Mouse (Mus musculus) hindbrain, embryonic 12.5 days (tissue): Measurements from ENCODE around the gene Ugt1a2. TPM values are rescaled to one million over a fixed set of nuclear protein-coding genes. Genes with fewer than 3 reads are reported as not detected.
"Not testable (repeated sequence)": the region's sequence is repeated elsewhere in the genome, so short reads cannot be mapped to it uniquely, and the experiment has no call there.

Experiments
- ATAC-seq: fragments of 200-750 bp; cut with Nextera tagmentation; 2 replicates; pipeline ENCODE4 v1.8.0; 2017; ENCODE audit warnings: moderate TSS enrichment; ENCODE audit not compliant: low FRiP score
- H3K27ac ChIP-seq: fragments of 300-500 bp; sonication (generic); 2 replicates; pipeline ENCODE4 v1.5.1; 2016; ENCODE audit warnings: mild to moderate bottlenecking
- H3K27me3 ChIP-seq: fragments of 300-500 bp; sonication (generic); 2 replicates; pipeline ENCODE4 v1.6.1; 2016; ENCODE audit warnings: mild to moderate bottlenecking
- H3K36me3 ChIP-seq: fragments of 300-500 bp; sonication (generic); 2 replicates; pipeline ENCODE4 v1.6.1; 2016; ENCODE audit warnings: mild to moderate bottlenecking
- H3K4me1 ChIP-seq: fragments of 300-500 bp; sonication (generic); 2 replicates; pipeline ENCODE4 v1.6.1; 2016
- H3K4me2 ChIP-seq: fragments of 300-500 bp; sonication (generic); replicated peaks from 2 replicates; pipeline ENCODE4 v1.6.1; 2016; ENCODE audit warnings: mild to moderate bottlenecking
- H3K4me3 ChIP-seq: fragments of 300-500 bp; sonication (generic); 2 replicates; pipeline ENCODE4 v1.5.1; 2016; ENCODE audit warnings: mild to moderate bottlenecking
- H3K9ac ChIP-seq: fragments of 300-500 bp; sonication (generic); 2 replicates; pipeline ENCODE4 v1.6.1; 2016; ENCODE audit warnings: mild to moderate bottlenecking, moderate library complexity
- H3K9me3 ChIP-seq: fragments of 300-500 bp; sonication (generic); replicated peaks from 2 replicates; pipeline ENCODE4 v1.6.1; 2016; ENCODE audit warnings: mild to moderate bottlenecking
- WGBS: fragments of 180-500 bp; shearing (Covaris S2); methylation state at CpG from one replicate; pipeline ENCODE4 v1.1.7; 2016; 5-methylcytosine and 5-hydroxymethylcytosine counted together
- polyA plus RNA-seq: library from polyadenylated mRNA; unstranded; fragments of >200 nt; fragmentation: Nextera tagmentation; extraction: Ambion mirVana; gene quantifications from 2 replicates; pipeline ENCODE4 v1.2.1, GENCODE M21; 2016

The Ugt1a2 gene
- polyA plus RNA-seq = 0.10 and 0.12 TPM in 2 replicates

DNA sequence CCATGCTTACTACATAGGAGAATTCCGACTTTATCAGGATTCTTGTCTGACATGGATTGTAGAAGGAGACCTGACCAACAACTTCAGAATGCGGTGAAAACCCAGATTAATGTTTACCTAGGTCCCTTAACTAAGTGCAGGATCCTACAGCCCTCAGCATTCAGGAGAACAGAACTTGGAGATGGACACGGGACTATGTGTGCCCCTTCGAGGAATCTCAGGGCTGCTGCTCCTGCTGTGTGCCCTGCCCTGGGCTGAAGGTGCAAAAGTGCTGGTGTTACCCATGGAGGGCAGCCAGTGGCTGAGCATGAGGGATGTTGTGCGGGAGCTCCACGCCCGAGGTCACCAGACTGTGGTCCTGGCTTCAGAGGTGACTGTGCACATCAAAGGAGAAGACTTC, at the start of gene Ugt1a2:
TSS of gene Ugt1a2 (plus strand) at position 146 of the 400 bp plus-strand sequence.
- H3K9me3 ChIP-seq = no peaks in the 10 kb centered on the region; the same call in 1 of the 2 replicates
- no peak for ATAC-seq
- no peaks in the 10 kb centered on the region for H3K36me3 ChIP-seq
- WGBS = 91% methylated on average over 7 of the region's 7 CpGs
- no peak within 1 kb of the TSS for H3K4me2 ChIP-seq
- no peak within 1 kb of the TSS for H3K9ac ChIP-seq
- H3K27ac ChIP-seq = no peak within 1 kb of the TSS
- H3K4me3 ChIP-seq = no peak within 1 kb of the TSS
- H3K27me3 ChIP-seq = no peaks in the 10 kb centered on the region
- H3K4me1 ChIP-seq = peaks cover 6% of the 10 kb centered on the region

DNA sequence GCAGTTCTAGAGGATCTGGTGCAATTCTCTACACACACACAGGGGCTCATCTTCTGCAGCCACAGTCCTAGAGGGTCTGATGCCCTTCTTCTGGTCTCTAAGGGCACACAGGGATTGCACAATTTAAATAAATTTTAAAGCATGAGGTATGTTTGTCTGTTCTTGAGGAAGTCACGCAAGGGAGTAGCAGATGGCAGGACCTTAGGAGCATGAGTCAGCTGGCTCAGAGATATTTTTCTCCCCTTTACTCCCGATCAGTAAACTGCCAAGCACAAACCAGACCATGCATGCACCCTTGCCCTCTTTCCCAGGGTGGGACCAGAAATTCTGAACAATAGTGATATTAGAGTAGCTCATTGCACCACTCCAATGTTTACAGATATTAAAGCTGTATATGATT, 42.0 kb upstream of the Ugt1a2 start:
- Histone ChIP-seq H3K4me3 (no peak overlapping the region), H3K9me3 (no peaks in the 10 kb centered on the region), H3K27ac (no peak overlapping the region), H3K27me3 (no peaks in the 10 kb centered on the region), H3K4me2 (no peak overlapping the region), H3K9ac (no peak overlapping the region), H3K4me1 (no peaks in the 10 kb centered on the region), H3K36me3 (no peaks in the 10 kb centered on the region)
- 92% methylated on average over 2 of the region's 2 CpGs for WGBS
- ATAC-seq = no peak

DNA sequence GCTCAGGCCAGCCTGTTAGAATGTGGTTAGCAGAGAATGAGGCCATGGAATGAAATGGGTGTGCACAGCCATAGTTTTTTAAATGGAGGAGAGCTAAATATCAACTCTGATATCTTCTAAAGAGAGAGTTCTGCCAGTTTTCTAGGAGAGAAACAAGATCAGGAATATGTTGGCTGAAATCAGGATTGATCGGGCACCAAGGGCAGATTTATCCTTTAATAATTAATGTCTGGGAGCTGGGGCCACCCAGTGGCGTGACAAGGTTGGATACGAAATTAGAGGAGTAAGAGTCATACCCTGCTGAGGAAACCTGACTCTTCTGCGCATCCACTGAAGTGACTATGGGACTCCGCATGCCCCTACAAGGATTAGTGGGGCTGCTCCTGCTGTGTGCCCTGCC, 34.7 kb upstream of the Ugt1a2 start, which contains the start of gene Ugt1a5:
TSS of gene Ugt1a5 (plus strand) at position 302 of the 400 bp plus-strand sequence.
- 81% methylated on average over 5 of the region's 5 CpGs for WGBS
- H3K27me3 ChIP-seq = no peaks in the 10 kb centered on the region
- H3K4me1 ChIP-seq = no peaks in the 10 kb centered on the region
- H3K36me3 ChIP-seq = no peaks in the 10 kb centered on the region
- no peak within 1 kb of the TSS for H3K27ac ChIP-seq
- no peak within 1 kb of the TSS for H3K4me2 ChIP-seq
- H3K4me3 ChIP-seq = no peak within 1 kb of the TSS
- no peaks in the 10 kb centered on the region for H3K9me3 ChIP-seq
- no peak within 1 kb of the TSS for H3K9ac ChIP-seq
- ATAC-seq = no peak

DNA sequence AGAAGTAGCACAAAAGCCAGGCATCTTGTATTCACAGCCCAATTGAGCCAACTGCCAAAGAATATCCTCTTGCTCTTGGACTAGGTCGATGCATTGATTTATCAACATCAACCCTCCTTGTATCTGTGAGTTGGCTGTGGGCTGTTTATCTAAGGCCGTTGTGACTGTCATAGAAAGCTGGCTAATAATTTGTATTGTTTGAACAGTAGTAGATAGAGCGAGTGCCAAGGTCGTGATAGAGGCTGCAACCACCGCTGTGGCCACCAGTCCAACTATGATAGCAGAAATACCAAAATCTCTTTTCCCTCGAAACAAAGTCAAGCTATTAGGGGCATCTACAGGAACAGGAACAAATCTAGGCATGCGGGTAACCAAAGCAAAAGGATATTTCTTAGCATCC, 28.2 kb upstream of the Ugt1a2 start:
- not testable (repeated sequence) for ATAC-seq, H3K9me3 ChIP-seq, H3K9ac ChIP-seq, H3K4me1 ChIP-seq, H3K27me3 ChIP-seq, H3K27ac ChIP-seq, H3K4me2 ChIP-seq, H3K4me3 ChIP-seq, H3K36me3 ChIP-seq
- 83% methylated on average over 6 of the region's 7 CpGs for WGBS

DNA sequence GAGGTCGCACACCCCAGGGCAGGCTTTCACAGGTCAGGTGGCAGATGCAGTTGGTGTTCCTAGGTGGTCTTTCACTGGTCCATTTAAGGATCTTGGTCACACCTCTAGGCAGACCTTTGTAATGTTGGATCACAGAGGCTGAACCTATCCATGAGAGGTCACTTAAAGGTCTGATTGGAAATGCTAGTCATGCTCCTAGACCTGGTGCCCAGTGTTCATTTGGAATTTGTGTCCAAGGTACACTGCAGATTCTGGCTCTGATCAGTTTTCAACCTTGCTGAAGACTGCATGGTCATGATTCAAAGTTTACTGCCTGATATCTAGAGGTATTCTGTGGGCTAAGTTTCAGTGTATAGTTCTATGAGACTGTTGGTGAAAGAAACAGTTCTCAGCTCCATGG, 20.7 kb upstream of the Ugt1a2 start:
- 77% methylated on average over 1 of the region's 1 CpGs for WGBS
- no peak overlapping the region for H3K4me2 ChIP-seq
- H3K27me3 ChIP-seq = no peaks in the 10 kb centered on the region
- no peak for ATAC-seq
- no peaks in the 10 kb centered on the region for H3K36me3 ChIP-seq
- no peak overlapping the region for H3K27ac ChIP-seq
- no peak overlapping the region for H3K4me3 ChIP-seq
- H3K4me1 ChIP-seq = no peaks in the 10 kb centered on the region
- no peak overlapping the region for H3K9ac ChIP-seq
- peaks cover 20% of the 10 kb centered on the region for H3K9me3 ChIP-seq

DNA sequence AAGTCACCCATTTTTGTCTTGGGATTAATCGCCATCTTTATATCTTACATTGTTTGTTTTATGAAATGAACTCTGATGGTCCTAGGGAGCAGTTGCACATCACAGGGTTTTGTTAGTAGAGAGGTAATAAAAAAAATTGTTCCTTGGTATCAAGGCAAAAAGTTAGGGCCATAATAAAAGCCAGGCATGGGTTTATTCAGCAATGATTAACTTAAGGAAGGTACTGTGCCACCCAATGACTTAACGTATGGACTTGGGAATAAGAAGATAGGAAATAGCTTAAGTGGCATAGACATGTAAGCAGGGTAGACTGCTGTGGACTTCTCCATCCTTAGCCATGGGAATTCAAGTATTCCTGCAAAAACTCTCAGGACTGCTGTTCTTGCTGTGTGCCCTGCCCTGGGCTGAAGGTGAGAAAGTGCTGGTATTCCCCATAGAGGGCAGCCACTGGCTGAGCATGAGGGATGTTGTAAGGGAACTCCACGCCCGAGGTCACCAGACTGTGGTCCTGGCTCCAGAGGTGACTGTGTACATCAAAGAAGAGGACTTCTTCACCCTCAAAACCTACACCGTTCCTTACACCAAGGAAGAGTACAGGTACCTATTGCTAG, 14.0 kb upstream of the Ugt1a2 start:
- H3K4me1 ChIP-seq = no peaks in the 10 kb centered on the region
- no peaks in the 10 kb centered on the region for H3K36me3 ChIP-seq
- H3K9ac ChIP-seq = no peak overlapping the region
- H3K9me3 ChIP-seq = 0 out of 2 replicates have a peak, but pooled peaks cover 3% of the 10 kb centered on the region
- no peaks in the 10 kb centered on the region for H3K27me3 ChIP-seq
- ATAC-seq = no peak
- H3K4me2 ChIP-seq = no peak overlapping the region
- H3K4me3 ChIP-seq = no peak overlapping the region
- WGBS = 85% methylated on average over 5 of the region's 5 CpGs
- H3K27ac ChIP-seq = no peak overlapping the region

DNA sequence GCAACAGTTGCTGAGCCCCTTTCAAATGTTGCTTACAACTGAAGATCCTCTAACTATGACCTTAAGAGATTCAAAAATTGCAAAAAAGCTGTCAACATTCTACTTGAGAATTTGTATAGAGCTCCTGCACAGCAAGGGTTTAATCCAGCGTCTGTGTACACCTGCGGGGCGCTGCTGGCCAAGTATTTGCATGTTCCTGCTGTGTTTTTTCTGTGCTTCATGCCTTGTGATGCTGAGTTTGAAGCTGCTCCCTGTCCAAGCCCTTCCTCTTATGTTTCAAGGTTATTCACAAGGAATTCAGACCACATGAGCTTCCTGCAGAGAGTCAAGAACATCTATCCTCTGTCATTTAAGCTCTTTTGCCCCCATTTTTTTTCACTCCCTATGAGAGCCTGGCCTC, 8.3 kb upstream of the Ugt1a2 start:
- no peaks in the 10 kb centered on the region for H3K9me3 ChIP-seq
- no peak overlapping the region for H3K4me3 ChIP-seq
- 57% methylated on average over 3 of the region's 3 CpGs for WGBS
- no peak overlapping the region for H3K27ac ChIP-seq
- H3K36me3 ChIP-seq = no peaks in the 10 kb centered on the region
- H3K9ac ChIP-seq = no peak overlapping the region
- no peaks in the 10 kb centered on the region for H3K4me1 ChIP-seq
- H3K4me2 ChIP-seq = no peak overlapping the region
- no peak for ATAC-seq
- H3K27me3 ChIP-seq = no peaks in the 10 kb centered on the region

DNA sequence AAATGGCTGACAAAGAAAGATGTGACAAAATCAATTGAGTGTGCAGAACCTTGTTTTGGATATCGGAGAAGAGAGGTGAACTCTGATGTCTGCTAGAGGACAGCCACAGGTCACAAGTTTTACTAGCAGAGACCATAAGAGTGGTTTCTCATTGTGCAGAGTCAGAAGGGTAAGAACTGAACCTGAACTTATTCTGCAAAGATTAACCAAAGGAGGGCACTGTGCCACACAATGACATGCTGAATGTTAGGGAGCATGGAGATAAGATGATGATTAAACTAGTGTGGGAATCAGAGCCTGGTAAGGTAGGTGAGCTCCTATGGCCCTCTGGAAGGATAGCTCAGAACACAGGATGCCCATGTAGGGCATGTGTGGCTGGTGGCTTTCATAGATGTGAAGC, 4.7 kb upstream of the Ugt1a2 start:
- no peaks in the 10 kb centered on the region for H3K4me1 ChIP-seq
- H3K27ac ChIP-seq = no peak overlapping the region
- H3K36me3 ChIP-seq = no peaks in the 10 kb centered on the region
- H3K9me3 ChIP-seq = no peaks in the 10 kb centered on the region
- no peak overlapping the region for H3K9ac ChIP-seq
- WGBS = 86% methylated on average over 1 of the region's 1 CpGs
- H3K4me2 ChIP-seq = no peak overlapping the region
- H3K27me3 ChIP-seq = no peaks in the 10 kb centered on the region
- H3K4me3 ChIP-seq = no peak overlapping the region
- ATAC-seq = no peak

DNA sequence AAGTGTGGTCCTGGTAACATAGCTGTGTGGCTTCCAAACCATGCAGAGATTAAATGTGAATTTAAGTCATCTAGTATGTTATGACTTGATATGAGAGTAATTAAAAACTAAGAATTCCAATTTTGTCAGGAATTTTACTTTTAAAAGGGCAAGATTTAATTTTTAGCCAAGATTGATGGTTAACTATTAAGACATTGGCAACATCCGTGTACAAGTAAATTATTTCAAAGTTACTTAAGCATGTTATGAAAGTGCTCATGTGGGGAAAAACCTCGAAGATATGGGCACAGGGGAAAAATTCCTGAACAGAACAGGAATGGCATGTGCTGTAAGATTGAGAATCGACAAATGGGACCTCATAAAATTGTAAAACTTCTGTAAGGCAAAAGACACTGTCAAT, 3.0 kb upstream of the Ugt1a2 start:
- Histone ChIP-seq H3K9me3 (no peaks in the 10 kb centered on the region), H3K4me3 (no peak overlapping the region), H3K9ac (no peak overlapping the region), H3K27ac (no peak overlapping the region), H3K4me2 (no peak overlapping the region), H3K4me1 (no peaks in the 10 kb centered on the region), H3K27me3 (no peaks in the 10 kb centered on the region), H3K36me3 (no peaks in the 10 kb centered on the region)
- 80% methylated on average over 3 of the region's 3 CpGs for WGBS
- ATAC-seq = no peak

DNA sequence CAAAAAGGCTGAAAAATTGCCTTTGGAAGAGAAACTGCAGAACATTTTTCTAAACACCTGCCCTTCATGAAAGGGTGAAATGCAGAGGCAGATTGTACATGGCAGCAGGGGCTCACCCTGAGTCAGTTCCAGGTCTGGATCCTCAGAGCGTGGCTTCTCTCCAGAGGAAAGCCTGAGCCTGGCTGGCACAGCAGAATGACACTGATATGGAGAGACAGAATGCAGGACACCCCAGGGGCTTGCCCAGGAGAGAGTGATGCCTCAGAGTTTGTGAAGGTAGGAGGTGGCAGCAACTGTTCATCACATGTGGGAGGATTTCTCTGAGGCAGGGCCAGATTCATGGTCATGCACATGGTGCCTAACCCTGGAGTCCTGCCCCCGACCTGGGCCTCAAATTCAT, 405 bp upstream of the Ugt1a2 start:
- H3K36me3 ChIP-seq = no peaks in the 10 kb centered on the region
- no peaks in the 10 kb centered on the region; the same call in 1 of the 2 replicates for H3K9me3 ChIP-seq
- 69% methylated on average over 2 of the region's 2 CpGs for WGBS
- H3K4me2 ChIP-seq = no peak overlapping the region
- H3K9ac ChIP-seq = no peak overlapping the region
- ATAC-seq = no peak
- peaks cover under 1% of the 10 kb centered on the region; the same call in 1 of the 2 replicates for H3K4me1 ChIP-seq
- no peak overlapping the region for H3K27ac ChIP-seq
- no peaks in the 10 kb centered on the region for H3K27me3 ChIP-seq
- H3K4me3 ChIP-seq = no peak overlapping the region

DNA sequence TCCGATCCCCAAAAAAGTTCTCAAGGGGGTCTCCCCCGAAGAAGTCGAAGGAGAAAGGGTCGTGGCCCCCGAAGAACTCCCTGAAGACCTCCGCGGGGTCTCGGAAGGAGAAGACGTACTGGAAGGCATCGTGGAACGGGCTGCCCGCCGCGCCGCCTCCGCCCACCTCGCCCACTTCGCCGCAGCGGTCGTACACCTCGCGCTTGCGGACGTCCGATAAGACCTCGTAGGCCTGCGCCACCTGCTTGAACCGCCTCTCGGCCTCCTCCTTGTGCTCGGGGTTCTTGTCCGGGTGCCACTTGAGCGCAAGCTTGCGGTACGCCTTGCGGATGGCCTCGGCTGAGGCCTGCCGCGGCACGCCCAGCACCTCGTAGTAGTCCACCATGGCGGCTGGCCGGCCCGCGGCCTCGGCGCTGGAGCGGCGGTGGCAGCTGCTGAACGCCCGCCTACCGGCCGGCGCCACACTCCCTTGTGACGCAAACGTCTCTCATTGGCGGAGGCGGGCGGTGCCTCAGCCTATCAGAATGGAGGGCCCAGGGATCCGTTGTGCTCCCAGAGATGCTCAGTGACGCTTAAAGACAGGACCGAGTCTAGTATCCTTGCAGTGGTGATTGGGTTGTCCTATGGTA, 5.0 kb downstream of the Ugt1a2 start, which contains the start of gene Dnajb3:
TSS of gene Dnajb3 (minus strand) at position 489 of the 629 bp plus-strand sequence.
- no peaks in the 10 kb centered on the region; the same call in 1 of the 2 replicates for H3K9me3 ChIP-seq
- peak; percentile 100 for ATAC-seq
- H3K36me3 ChIP-seq = no peaks in the 10 kb centered on the region
- H3K4me1 ChIP-seq = peaks cover 6% of the 10 kb centered on the region
- H3K4me3 ChIP-seq = peak within 1 kb of the TSS; percentile 46
- H3K9ac ChIP-seq = peak within 1 kb of the TSS; percentile 67
- H3K27me3 ChIP-seq = no peaks in the 10 kb centered on the region
- H3K27ac ChIP-seq = peak within 1 kb of the TSS; percentile 48; the same call in 1 of the 2 replicates
- H3K4me2 ChIP-seq = peak within 1 kb of the TSS; percentile 75
- 5% methylated on average over 55 of the region's 62 CpGs for WGBS

DNA sequence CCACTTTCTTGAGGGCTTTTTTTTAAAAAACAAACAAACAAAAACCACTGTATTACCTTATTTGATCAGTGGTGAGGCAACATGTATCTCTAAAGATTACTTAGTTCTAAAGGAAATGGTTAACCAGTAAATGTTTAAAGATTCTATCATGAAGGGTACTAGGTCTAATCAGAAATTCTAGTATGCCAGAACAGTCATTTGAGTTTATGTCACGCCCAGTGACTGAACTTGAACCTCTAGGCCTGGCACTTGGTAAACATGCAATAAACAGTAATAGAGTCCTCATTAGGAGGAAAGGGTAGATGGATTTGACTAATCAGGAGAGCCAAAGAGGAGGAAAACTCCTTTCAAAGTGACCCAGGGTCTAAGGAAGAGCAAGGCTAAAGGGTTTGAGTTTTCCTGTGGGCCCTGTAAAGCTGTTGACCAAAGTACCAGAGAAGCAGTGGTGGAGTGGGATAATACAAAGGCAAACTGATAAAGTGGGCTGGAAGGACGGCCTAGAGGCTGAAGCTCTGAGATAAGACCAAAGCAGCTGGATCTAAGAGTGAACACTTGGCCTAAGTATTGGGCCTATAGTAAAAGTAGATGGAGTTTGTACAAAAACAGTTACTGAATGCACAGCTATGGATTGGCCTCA, 6.6 kb downstream of the Ugt1a2 start:
- Histone ChIP-seq H3K27me3 (no peaks in the 10 kb centered on the region), H3K4me3 (no peak overlapping the region), H3K9me3 (peaks cover 7% of the 10 kb centered on the region), H3K9ac (no peak overlapping the region), H3K36me3 (no peaks in the 10 kb centered on the region), H3K27ac (no peak overlapping the region), H3K4me2 (no peak overlapping the region), H3K4me1 (peaks cover 6% of the 10 kb centered on the region)
- WGBS = 88% methylated on average over 2 of the region's 2 CpGs
- ATAC-seq = no peak
